16 mouse cellular contexts compared by ENCODE assay signal in the genomic region with DNA sequence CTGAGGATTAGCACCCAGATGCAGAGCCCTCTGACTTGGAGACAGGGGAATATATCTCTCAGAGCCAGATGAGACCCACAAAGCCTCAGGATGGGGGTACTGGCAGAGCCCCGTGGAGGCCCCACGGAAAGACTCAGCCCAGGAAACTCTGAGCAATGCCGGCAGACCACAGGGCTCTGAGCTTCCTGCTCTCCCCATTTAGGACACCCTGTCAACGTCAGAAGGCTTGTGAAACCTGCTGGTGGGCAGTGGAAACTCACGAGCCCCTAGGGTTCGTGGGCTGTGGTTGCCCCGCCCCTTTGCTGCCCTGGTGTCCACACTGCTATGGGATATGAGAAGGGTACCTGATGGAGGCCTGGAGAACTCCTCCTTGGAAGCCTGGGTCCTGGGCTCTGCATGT. TPM values are rescaled to one million over a fixed set of nuclear protein-coding genes. Genes with fewer than 3 reads are reported as not detected.
DNase-seq lines count a peak whose midpoint lies in the region; ATAC-seq lines count a peak whose summit lies in the region.
"Had no signal": no experiment of that assay in that cellular context is flagged by ENCODE, and none has a peak within 500 bp of the region (broad histone marks: within the 10 kb centered on the region; RNA-seq: fewer than 3 reads in every experiment).

No protein-coding gene starts in this region.

- no peak overlapping the region for H3K27ac ChIP-seq in limb, embryonic 13.5 days
- no peak overlapping the region for H3K27ac ChIP-seq in hindbrain, embryonic 10.5 days
- H3K27ac ChIP-seq: forebrain, embryonic 13.5 days; heart, embryonic 13.5 days; hindbrain, embryonic 14.5 days; midbrain, embryonic 10.5 days had no signal

- no peaks in the 10 kb centered on the region for H3K27me3 ChIP-seq in limb, embryonic 13.5 days
- no peaks in the 10 kb centered on the region for H3K27me3 ChIP-seq in hindbrain, embryonic 10.5 days (ENCODE audit: insufficient read depth, poor library complexity, severe bottlenecking)

- no peak overlapping the region for H3K4me2 ChIP-seq in limb, embryonic 13.5 days (replicated peaks)
- H3K4me2 ChIP-seq: forebrain, embryonic 13.5 days; heart, embryonic 13.5 days; hindbrain, embryonic 14.5 days had no signal

- H3K9ac ChIP-seq in limb, embryonic 13.5 days = peak overlapping the region; percentile 39; the same call in 1 of the 2 replicates
- H3K9ac ChIP-seq: forebrain, embryonic 13.5 days; heart, embryonic 13.5 days; hindbrain, embryonic 14.5 days had no signal

- H3K4me1 ChIP-seq in limb, embryonic 13.5 days = peaks cover 44% of the 10 kb centered on the region
- H3K4me1 ChIP-seq in hindbrain, embryonic 10.5 days (replicated peaks) = peaks cover 40% of the 10 kb centered on the region

- no peak for ATAC-seq in limb, embryonic 13.5 days (ENCODE audit: low FRiP score, low read depth)
- ATAC-seq: forebrain, embryonic 13.5 days had no signal

- peak; percentile 37 to 72 for DNase-seq in spleen, postnatal 4 days (ENCODE audit: low spot score in 2 of 2)
- DNase-seq in spleen, adult 18-20 months = no peak
- DNase-seq in c-Kit-positive CD71-negative TER-119-negative erythroid progenitor cells, embryonic 14.5 days (ENCODE audit: low read depth) = peak; percentile 44
- DNase-seq in hindbrain, embryonic 10.5 days (ENCODE audit: low spot score) = no peak
- DNase-seq in embryo, embryonic 9.5 days (ENCODE audit: extremely low spot score) = no peak
- no peak for DNase-seq in kidney, adult 11 months
- DNase-seq: adrenal gland, postnatal 14 days; gastrocnemius, postnatal 36 days; kidney, adult 9 months; lung, adult 18-20 months had no signal

- 35% methylated on average over 7 of the region's 7 CpGs for WGBS in limb, embryonic 13.5 days
- 64% methylated on average over 7 of the region's 7 CpGs for WGBS in hindbrain, embryonic 10.5 days

- H3K36me3 ChIP-seq in limb, embryonic 13.5 days = no peaks in the 10 kb centered on the region
- no peaks in the 10 kb centered on the region for H3K36me3 ChIP-seq in hindbrain, embryonic 10.5 days
- H3K36me3 ChIP-seq: heart, embryonic 13.5 days; midbrain, embryonic 10.5 days had no signal

- no peaks in the 10 kb centered on the region for H3K9me3 ChIP-seq in limb, embryonic 13.5 days
- H3K9me3 ChIP-seq in hindbrain, embryonic 10.5 days = no peaks in the 10 kb centered on the region
- H3K9me3 ChIP-seq: forebrain, embryonic 13.5 days; heart, embryonic 13.5 days; midbrain, embryonic 10.5 days had no signal

- H3K4me3 ChIP-seq in limb, embryonic 13.5 days = no peak overlapping the region
- H3K4me3 ChIP-seq in hindbrain, embryonic 10.5 days = no peak overlapping the region
- H3K4me3 ChIP-seq: forebrain, embryonic 13.5 days; heart, embryonic 13.5 days; midbrain, embryonic 10.5 days; myocyte had no signal

RNA-seq across cellular contexts. Expression of a gene that starts 24.2 kb away (rescaled TPM):
- 0.38 TPM in 1 of 2 replicates, not detected in the other for polyA plus RNA-seq in limb, embryonic 13.5 days (2015; fragmentation: Nextera tagmentation; extraction: Ambion mirVana)
- polyA plus RNA-seq in hindbrain, embryonic 10.5 days (2016; fragmentation: Nextera tagmentation; extraction: Ambion mirVana) = not detected in 2 replicates
- polyA plus RNA-seq: forebrain, embryonic 13.5 days; heart, embryonic 13.5 days; hindbrain, embryonic 14.5 days; midbrain, embryonic 10.5 days; myocyte had no signal

RNA-seq across cellular contexts. Expression of a gene that starts 42.8 kb away (rescaled TPM):
- 260 TPM in 2 replicates for polyA plus RNA-seq in limb, embryonic 13.5 days (2015; fragmentation: Nextera tagmentation; extraction: Ambion mirVana)
- polyA plus RNA-seq in hindbrain, embryonic 10.5 days (2016; fragmentation: Nextera tagmentation; extraction: Ambion mirVana) = 219 and 233 TPM in 2 replicates

Comparison
In these comparisons a context has a peak if more than half of its experiments do, and no peak if none do; other contexts are left out.
1. DNase-seq: peak in spleen, postnatal 4 days (2 of 2) and c-Kit-positive CD71-negative TER-119-negative erythroid progenitor cells, embryonic 14.5 days (single experiment); none in spleen, adult 18-20 months (0 of 2), hindbrain, embryonic 10.5 days (single experiment), embryo, embryonic 9.5 days (single experiment) and kidney, adult 11 months (single experiment).